Mouse (Mus musculus) midbrain, postnatal 0 days (tissue): ENCODE results near the gene Ranbp1. TPM values are rescaled to one million over a fixed set of nuclear protein-coding genes. Genes with fewer than 3 reads are reported as not detected.

Source experiments
- ATAC-seq: fragments of 200-750 bp; cut with Nextera tagmentation; 2 replicates; pipeline ENCODE4 v1.8.0; 2017; ENCODE audit warnings: moderate number of reproducible peaks, mild to moderate bottlenecking, moderate TSS enrichment, moderate library complexity; ENCODE audit not compliant: low FRiP score
- DNase-seq: peaks from one replicate; pipeline ENCODE4 v3.0.0-alpha.2; 2015; ENCODE audit warnings: low spot score
- H3K27ac ChIP-seq: fragments of 300-500 bp; sonication (generic); 2 replicates; pipeline ENCODE4 v1.5.1; 2014; ENCODE audit warnings: low read depth, mild to moderate bottlenecking, low read length, mixed read lengths
- H3K27me3 ChIP-seq: fragments of 300-500 bp; sonication (generic); 2 replicates; pipeline ENCODE4 v1.6.1; 2014; ENCODE audit warnings: low read length, control low read depth, mixed read lengths; ENCODE audit not compliant: insufficient read depth
- H3K36me3 ChIP-seq: fragments of 300-500 bp; sonication (generic); 2 replicates; pipeline ENCODE4 v1.6.1; 2014; ENCODE audit warnings: low read length, control low read depth, mixed read lengths; ENCODE audit not compliant: insufficient read depth
- H3K4me1 ChIP-seq: fragments of 300-500 bp; sonication (generic); 2 replicates; pipeline ENCODE4 v1.6.1; 2014; ENCODE audit warnings: mild to moderate bottlenecking, control low read depth, antibody characterized with exemption, low read length, mixed read lengths; ENCODE audit not compliant: insufficient read depth
- H3K4me2 ChIP-seq: fragments of 300-500 bp; sonication (generic); 2 replicates; pipeline ENCODE4 v1.6.1; 2014; ENCODE audit warnings: low read depth, mild to moderate bottlenecking, low read length, mixed read lengths; ENCODE audit not compliant: poor library complexity, severe bottlenecking
- H3K4me3 ChIP-seq: fragments of 300-500 bp; sonication (generic); 2 replicates; pipeline ENCODE4 v1.5.1; 2014; ENCODE audit warnings: low read depth, mild to moderate bottlenecking, low read length, moderate library complexity
- H3K9ac ChIP-seq: fragments of 300-500 bp; sonication (generic); replicated peaks from 2 replicates; pipeline ENCODE4 v1.6.1; 2014; ENCODE audit warnings: mild to moderate bottlenecking, low read length, moderate library complexity, mixed read lengths; ENCODE audit not compliant: poor library complexity, severe bottlenecking
- H3K9me3 ChIP-seq: fragments of 300-500 bp; sonication (generic); 2 replicates; pipeline ENCODE4 v1.6.1; 2016; ENCODE audit warnings: low read length, control low read depth
- CTCF ChIP-seq: IDR thresholded peaks from 2 replicates; pipeline ENCODE4 v1.5.1; 2016; ENCODE audit warnings: antibody characterized with exemption, mild to moderate bottlenecking
- WGBS: fragments of 180-500 bp; shearing (Covaris S2); extraction: QIAGEN DNeasy Blood & Tissue Kit; methylation state at CpG from one replicate; pipeline ENCODE4 v1.1.7; 2014; 5-methylcytosine and 5-hydroxymethylcytosine counted together
- polyA plus RNA-seq: library from polyadenylated mRNA; unstranded; fragments of >200 nt; fragmentation: Nextera tagmentation; extraction: Ambion mirVana; gene quantifications from 2 replicates; pipeline ENCODE4 v1.2.1, GENCODE M21; 2015
- total RNA-seq: library from RNA; depleted of rRNA; stranded (reverse); fragments of >200 nt; gene quantifications from 2 replicates; pipeline ENCODE4 v1.2.3, GENCODE M21; 2014

Gene Ranbp1
- total and polyA plus RNA-seq, 2 experiments from 2014 or later: 192 to 447 TPM

GRCm38 (mm10) chr16:18217579-18217978 is 31.0 kb downstream of the Ranbp1 start, which contains the start of gene Ccdc188:
TSS of gene Ccdc188 (plus strand) at chr16:18217879.
- Histone ChIP-seq H3K4me1 (peaks cover 28% of the 10 kb centered on the region), H3K4me3 (no peak within 1 kb of the TSS), H3K4me2 (no peak within 1 kb of the TSS), H3K9ac (no peak within 1 kb of the TSS; the same call in 1 of the 2 replicates), H3K36me3 (peaks cover 1% of the 10 kb centered on the region), H3K27ac (no peak within 1 kb of the TSS), H3K9me3 (no peaks in the 10 kb centered on the region), H3K27me3 (no peaks in the 10 kb centered on the region)
- DNase-seq: no peak
- 84% methylated on average over 4 of the region's 4 CpGs for WGBS
- no peak for ATAC-seq
- TF ChIP-seq CTCF: no peak

GRCm38 (mm10) chr16:18214858-18215257 is 33.7 kb downstream of the Ranbp1 start:
- H3K36me3 ChIP-seq: no peaks in the 10 kb centered on the region
- WGBS: 57% methylated on average over 7 of the region's 7 CpGs
- H3K4me2 ChIP-seq: peak overlapping the region; percentile 41
- no peaks in the 10 kb centered on the region for H3K27me3 ChIP-seq
- H3K4me3 ChIP-seq: no peak overlapping the region
- H3K9ac ChIP-seq: peak overlapping the region; percentile 54
- no peak for TF ChIP-seq CTCF
- ATAC-seq: no peak
- DNase-seq: peak; percentile 41
- H3K9me3 ChIP-seq: no peaks in the 10 kb centered on the region
- H3K27ac ChIP-seq: peak overlapping the region; percentile 86
- peaks cover 23% of the 10 kb centered on the region; the same call in 1 of the 2 replicates for H3K4me1 ChIP-seq

DNA sequence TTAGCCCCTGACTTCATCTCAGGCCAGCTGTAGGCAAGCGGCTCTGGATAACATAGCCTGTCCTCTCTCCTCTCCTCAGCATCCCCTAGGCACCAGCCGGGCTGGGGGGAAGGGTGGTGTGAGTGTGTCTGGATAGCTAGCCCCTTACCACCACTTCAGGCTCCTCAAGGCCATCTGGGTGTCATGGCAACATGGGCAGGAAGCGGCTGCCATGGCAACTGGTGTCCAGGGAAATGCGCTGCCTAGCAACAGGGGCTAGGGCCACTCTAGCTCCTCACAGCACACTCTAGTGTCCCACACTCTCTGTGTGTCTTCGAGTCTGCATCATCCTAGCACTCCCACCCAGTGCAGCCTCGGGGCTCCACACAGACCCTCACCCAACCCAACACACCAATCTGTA is 34.8 kb downstream of the Ranbp1 start:
- Histone ChIP-seq H3K27ac (peak overlapping the region; percentile 86), H3K9me3 (no peaks in the 10 kb centered on the region), H3K36me3 (no peaks in the 10 kb centered on the region), H3K27me3 (no peaks in the 10 kb centered on the region), H3K9ac (peak overlapping the region; percentile 54; the same call in 1 of the 2 replicates), H3K4me3 (peak overlapping the region; percentile 13; the same call in 1 of the 2 replicates), H3K4me1 (peaks cover 21% of the 10 kb centered on the region; the same call in 1 of the 2 replicates), H3K4me2 (peak overlapping the region; percentile 41)
- DNase-seq (peak; percentile 96), ATAC-seq (peak; percentile 90)
- TF ChIP-seq CTCF: peak; percentile 47
- 10% methylated on average over 6 of the region's 6 CpGs for WGBS

DNA sequence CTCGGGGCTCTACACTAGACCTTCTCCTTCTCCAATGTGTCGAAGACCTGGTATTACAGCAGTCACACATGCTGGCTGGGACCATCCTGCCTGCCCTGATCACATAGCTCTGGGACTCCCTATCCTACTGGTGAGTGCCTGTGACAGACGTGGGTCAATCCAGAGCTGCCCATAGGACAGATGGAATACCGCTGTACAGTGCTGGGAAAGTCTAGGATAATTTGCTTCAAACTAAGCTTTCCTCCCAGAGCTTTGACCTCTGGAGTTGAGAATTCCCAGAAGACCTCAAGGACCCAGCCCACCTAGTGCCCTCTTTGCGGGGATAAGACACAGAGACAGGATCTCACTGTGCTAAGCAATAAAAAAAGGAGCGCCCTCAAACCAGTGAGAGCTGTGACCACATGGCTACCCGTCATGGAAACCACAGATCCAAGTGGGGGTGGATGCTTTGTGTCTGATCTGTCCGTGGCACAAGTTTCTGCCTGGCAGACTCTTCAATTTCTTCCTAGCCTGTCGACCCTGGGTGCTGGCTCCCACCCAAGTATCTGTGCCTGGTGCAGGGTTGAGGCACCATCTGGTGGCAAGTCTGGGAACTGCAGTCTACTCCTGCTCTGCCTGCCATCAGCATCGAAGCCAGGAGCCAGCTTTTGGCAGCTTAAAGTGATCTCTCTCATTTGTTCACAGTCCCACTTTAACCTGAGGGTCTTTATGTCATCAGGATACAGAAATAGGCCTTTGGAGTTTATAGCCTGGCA is 36.9 kb downstream of the Ranbp1 start:
- H3K9ac ChIP-seq: no peak overlapping the region

DNA sequence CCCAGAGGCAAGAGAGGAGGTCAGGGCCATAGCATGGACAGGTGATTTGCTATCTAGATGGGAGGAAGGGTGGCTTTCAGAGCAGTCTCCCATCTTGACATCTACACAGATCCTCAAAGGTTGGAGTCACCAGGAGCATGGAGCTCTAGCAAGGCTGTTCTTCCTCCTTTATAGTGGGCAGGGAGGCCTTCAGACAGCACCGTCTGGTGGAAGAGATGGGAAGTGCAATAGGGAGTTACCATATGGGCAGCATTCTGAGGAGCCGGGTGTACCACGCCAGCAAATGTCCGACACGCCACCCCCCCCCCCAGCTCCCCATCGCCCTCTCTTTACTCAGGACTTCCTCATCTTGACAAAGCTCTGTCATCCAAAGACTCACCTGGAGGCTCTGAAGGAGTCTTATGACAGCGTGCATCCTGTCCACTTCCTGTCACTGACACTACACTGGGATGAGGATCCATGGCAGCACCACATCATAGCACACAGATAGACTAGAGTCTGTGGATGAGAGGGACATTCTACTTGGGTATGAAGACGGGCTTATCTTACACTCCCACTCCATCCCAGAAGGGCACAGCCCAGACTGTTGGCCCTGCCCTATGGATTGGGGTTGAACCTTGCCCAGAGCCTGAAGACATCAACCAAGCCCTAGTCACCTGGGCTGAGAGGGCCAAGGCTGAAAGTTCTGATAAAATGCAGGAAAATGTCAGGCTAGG is 37.7 kb downstream of the Ranbp1 start:
- H3K9me3 ChIP-seq: no peaks in the 10 kb centered on the region
- no peaks in the 10 kb centered on the region for H3K36me3 ChIP-seq
- H3K4me2 ChIP-seq: no peak overlapping the region
- ATAC-seq (no peak), DNase-seq (peak; percentile 73)
- H3K27ac ChIP-seq: no peak overlapping the region
- H3K27me3 ChIP-seq: no peaks in the 10 kb centered on the region
- H3K9ac ChIP-seq: no peak overlapping the region
- peaks cover 21% of the 10 kb centered on the region; the same call in 1 of the 2 replicates for H3K4me1 ChIP-seq
- peak; percentile 89 for TF ChIP-seq CTCF
- no peak overlapping the region for H3K4me3 ChIP-seq
- WGBS: 25% methylated on average over 8 of the region's 8 CpGs

More for the DNA sequence above, 36.9 kb downstream of the Ranbp1 start:
- WGBS: 40% methylated on average over 10 of the region's 10 CpGs
- H3K27me3 ChIP-seq: no peaks in the 10 kb centered on the region
- H3K9me3 ChIP-seq: no peaks in the 10 kb centered on the region
- no peaks in the 10 kb centered on the region for H3K36me3 ChIP-seq
- DNase-seq: peak; percentile 94
- 0 out of 2 replicates have a peak overlapping the region, but pooled peaks have one; percentile 18 for H3K27ac ChIP-seq
- no peak overlapping the region for H3K4me2 ChIP-seq
- H3K4me1 ChIP-seq: peaks cover 21% of the 10 kb centered on the region; the same call in 1 of the 2 replicates
- no peak overlapping the region for H3K4me3 ChIP-seq
- ATAC-seq: no peak
- peak; percentile 100 for TF ChIP-seq CTCF
